Mouse (Mus musculus) stomach, postnatal 0 days (tissue): ENCODE measurements around the gene Dnah2. TPM values are rescaled to one million over a fixed set of nuclear protein-coding genes. Genes with fewer than 3 reads are reported as not detected.

Source experiments
- ATAC-seq: fragments of 200-750 bp; cut with Nextera tagmentation; 2 replicates; pipeline ENCODE4 v1.8.0; 2017; ENCODE audit not compliant: low FRiP score, low TSS enrichment
- DNase-seq: peaks from one replicate; pipeline ENCODE4 v3.0.0-alpha.2; 2016; ENCODE audit warnings: low spot score
- H3K27ac ChIP-seq: fragments of 300-500 bp; sonication (generic); replicated peaks from 2 replicates; pipeline ENCODE4 v1.5.1; 2014; ENCODE audit warnings: mild to moderate bottlenecking, control low read depth
- H3K27me3 ChIP-seq: fragments of 300-500 bp; sonication (generic); 2 replicates; pipeline ENCODE4 v1.6.1; 2014; ENCODE audit warnings: low read length; ENCODE audit not compliant: control insufficient read depth, insufficient read depth
- H3K36me3 ChIP-seq: fragments of 300-500 bp; sonication (generic); 2 replicates; pipeline ENCODE4 v1.6.1; 2014; ENCODE audit warnings: low read length, mixed read lengths; ENCODE audit not compliant: control insufficient read depth, insufficient read depth
- H3K4me1 ChIP-seq: fragments of 300-500 bp; sonication (generic); replicated peaks from 2 replicates; pipeline ENCODE4 v1.6.1; 2014; ENCODE audit warnings: antibody characterized with exemption; ENCODE audit not compliant: control insufficient read depth, insufficient read depth
- H3K4me2 ChIP-seq: fragments of 300-500 bp; sonication (generic); replicated peaks from 2 replicates; pipeline ENCODE4 v1.6.1; 2014; ENCODE audit warnings: low read depth, mild to moderate bottlenecking, control low read depth, moderate library complexity
- H3K4me3 ChIP-seq: fragments of 300-500 bp; sonication (generic); 2 replicates; pipeline ENCODE4 v1.5.1; 2014; ENCODE audit warnings: low read depth, low read length, control low read depth
- H3K9ac ChIP-seq: fragments of 300-500 bp; sonication (generic); 2 replicates; pipeline ENCODE4 v1.6.1; 2014; ENCODE audit warnings: mild to moderate bottlenecking, low read length, control low read depth, mixed read lengths
- H3K9me3 ChIP-seq: fragments of 300-500 bp; sonication (generic); 2 replicates; pipeline ENCODE4 v1.6.1; 2016; ENCODE audit warnings: low read length; ENCODE audit not compliant: control insufficient read depth
- CTCF ChIP-seq: IDR thresholded peaks from 2 replicates; pipeline ENCODE4 v1.5.1; 2016; ENCODE audit warnings: antibody characterized with exemption, low read depth, mild to moderate bottlenecking, moderate library complexity
- EP300 ChIP-seq: optimal IDR thresholded peaks from 2 replicates; pipeline ENCODE3; 2016; ENCODE audit warnings: antibody characterized with exemption
- WGBS: fragments of 180-500 bp; shearing (Covaris S2); extraction: QIAGEN DNeasy Blood & Tissue Kit; methylation state at CpG from one replicate; pipeline ENCODE4 v1.1.7; 2014; 5-methylcytosine and 5-hydroxymethylcytosine counted together
- polyA plus RNA-seq: library from polyadenylated mRNA; unstranded; fragments of >200 nt; fragmentation: Nextera tagmentation; extraction: Ambion mirVana; gene quantifications from 2 replicates; pipeline ENCODE4 v1.2.1, GENCODE M21; 2015

Gene Dnah2
- polyA plus RNA-seq, 1 experiment from 2014 or later: 0.39 TPM

DNA sequence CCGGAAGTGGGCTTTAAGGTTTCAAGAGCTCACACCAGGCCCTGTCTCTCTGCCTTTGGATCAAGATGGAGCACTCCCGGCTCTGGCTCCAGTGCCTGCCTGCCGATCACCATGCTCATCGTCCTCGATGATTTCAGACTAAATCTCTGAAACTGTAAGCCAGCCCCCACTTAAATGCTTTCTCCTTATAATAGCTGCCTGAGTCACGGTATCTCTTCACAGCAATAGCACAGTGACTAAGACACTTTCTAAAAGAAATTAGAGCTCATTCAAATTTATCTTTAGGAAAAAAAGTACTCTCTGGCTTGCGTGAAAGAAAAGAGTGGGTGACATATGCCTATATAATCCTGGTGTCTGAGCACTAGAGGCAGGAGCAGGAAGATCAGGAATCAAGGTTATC is 84.9 kb downstream of the Dnah2 start:
- no peak for TF ChIP-seq EP300
- no peak for TF ChIP-seq CTCF
- Histone ChIP-seq H3K4me2 (no peak overlapping the region), H3K4me3 (no peak overlapping the region), H3K9ac (no peak overlapping the region), H3K27ac (no peak overlapping the region), H3K9me3 (no peaks in the 10 kb centered on the region), H3K4me1 (no peaks in the 10 kb centered on the region), H3K27me3 (no peaks in the 10 kb centered on the region), H3K36me3 (no peaks in the 10 kb centered on the region)
- no peak for ATAC-seq
- DNase-seq: no peak
- 91% methylated on average over 7 of the region's 7 CpGs for WGBS

DNA sequence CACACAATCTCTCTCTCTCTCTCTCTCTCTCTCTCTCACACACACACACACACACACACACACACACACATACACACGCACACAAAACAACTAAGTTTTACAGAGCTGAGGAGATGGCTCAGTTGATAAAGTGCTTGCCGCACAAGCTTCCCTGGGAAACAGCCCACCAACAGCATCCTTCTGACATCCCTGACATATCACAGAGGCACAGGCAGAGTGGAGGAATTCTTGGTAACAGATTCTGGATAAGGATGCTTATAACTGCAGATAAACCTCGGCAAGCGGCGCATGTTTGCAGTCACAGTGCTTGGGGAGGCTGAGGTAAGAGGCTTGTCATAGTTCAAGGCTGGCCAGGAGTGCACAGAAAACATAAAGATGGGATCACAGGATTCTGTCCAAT is 87.3 kb downstream of the Dnah2 start:
- Histone ChIP-seq H3K9ac (no peak overlapping the region), H3K4me3 (no peak overlapping the region), H3K4me1 (no peaks in the 10 kb centered on the region), H3K27ac (no peak overlapping the region), H3K9me3 (no peaks in the 10 kb centered on the region), H3K27me3 (no peaks in the 10 kb centered on the region), H3K36me3 (no peaks in the 10 kb centered on the region), H3K4me2 (no peak overlapping the region)
- 46% methylated on average over 5 of the region's 5 CpGs for WGBS
- ATAC-seq (no peak), DNase-seq (no peak)
- TF ChIP-seq CTCF: no peak
- no peak for TF ChIP-seq EP300

DNA sequence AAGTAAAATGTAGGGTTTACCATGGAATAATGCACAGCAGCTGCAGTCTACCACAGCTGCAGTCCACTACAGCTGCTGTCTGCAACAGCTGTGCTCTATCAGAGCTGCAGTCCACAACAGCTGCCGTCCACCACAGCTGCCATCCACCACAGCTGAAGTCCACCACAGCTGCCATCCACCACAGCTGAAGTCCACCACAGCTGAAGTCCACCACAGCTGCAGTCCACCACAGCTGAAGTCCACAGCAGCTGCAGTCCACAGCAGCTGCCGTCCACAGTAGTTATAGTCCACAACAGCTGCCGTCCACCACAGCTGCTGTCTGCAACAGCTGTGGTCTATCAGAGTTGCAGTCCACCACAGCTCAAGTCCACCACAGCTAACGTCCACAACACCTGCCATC is 89.0 kb downstream of the Dnah2 start:
- no peaks in the 10 kb centered on the region for H3K36me3 ChIP-seq
- no peak overlapping the region for H3K4me3 ChIP-seq
- H3K27me3 ChIP-seq: no peaks in the 10 kb centered on the region
- no peak overlapping the region for H3K4me2 ChIP-seq
- no peaks in the 10 kb centered on the region for H3K4me1 ChIP-seq
- ATAC-seq: no peak
- H3K27ac ChIP-seq: no peak overlapping the region
- TF ChIP-seq CTCF: no peak
- TF ChIP-seq EP300: no peak
- no peaks in the 10 kb centered on the region for H3K9me3 ChIP-seq
- WGBS: 45% methylated on average over 4 of the region's 4 CpGs
- H3K9ac ChIP-seq: no peak overlapping the region
- no peak for DNase-seq

DNA sequence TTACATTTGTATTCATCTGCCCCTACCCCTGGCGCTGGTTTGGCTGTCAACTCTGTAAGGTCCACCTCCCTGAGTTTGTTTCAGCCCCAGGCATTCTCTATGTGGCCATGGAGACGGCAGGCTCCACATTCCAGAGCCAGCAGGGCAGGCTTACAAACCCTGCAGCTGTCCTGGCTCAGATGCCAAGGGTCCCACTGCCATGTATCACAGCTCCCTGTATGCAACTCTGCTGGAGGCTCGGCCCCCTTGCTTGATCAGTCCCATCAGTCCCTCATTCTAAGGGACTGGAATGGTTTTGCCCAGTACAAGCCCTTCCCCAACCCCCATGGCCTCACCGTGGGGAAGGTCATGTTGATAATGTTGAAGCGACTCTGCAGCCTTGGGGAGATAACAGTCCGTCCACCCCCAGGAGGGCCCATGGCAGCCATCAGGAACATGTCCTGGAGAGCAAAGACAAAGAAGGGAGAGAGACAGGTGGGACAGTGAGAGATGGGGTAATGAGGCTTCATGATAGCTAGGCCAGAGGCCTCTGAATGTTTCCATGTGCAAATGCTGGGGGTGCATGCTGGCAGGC is 91.8 kb downstream of the Dnah2 start:
- Histone ChIP-seq H3K36me3 (no peaks in the 10 kb centered on the region), H3K9me3 (no peaks in the 10 kb centered on the region), H3K4me1 (no peaks in the 10 kb centered on the region), H3K27ac (no peak overlapping the region), H3K9ac (no peak overlapping the region), H3K4me3 (no peak overlapping the region), H3K27me3 (no peaks in the 10 kb centered on the region), H3K4me2 (no peak overlapping the region)
- no peak for ATAC-seq
- TF ChIP-seq EP300 (no peak), CTCF (no peak)
- DNase-seq: no peak
- WGBS: 39% methylated on average over 6 of the region's 6 CpGs

DNA sequence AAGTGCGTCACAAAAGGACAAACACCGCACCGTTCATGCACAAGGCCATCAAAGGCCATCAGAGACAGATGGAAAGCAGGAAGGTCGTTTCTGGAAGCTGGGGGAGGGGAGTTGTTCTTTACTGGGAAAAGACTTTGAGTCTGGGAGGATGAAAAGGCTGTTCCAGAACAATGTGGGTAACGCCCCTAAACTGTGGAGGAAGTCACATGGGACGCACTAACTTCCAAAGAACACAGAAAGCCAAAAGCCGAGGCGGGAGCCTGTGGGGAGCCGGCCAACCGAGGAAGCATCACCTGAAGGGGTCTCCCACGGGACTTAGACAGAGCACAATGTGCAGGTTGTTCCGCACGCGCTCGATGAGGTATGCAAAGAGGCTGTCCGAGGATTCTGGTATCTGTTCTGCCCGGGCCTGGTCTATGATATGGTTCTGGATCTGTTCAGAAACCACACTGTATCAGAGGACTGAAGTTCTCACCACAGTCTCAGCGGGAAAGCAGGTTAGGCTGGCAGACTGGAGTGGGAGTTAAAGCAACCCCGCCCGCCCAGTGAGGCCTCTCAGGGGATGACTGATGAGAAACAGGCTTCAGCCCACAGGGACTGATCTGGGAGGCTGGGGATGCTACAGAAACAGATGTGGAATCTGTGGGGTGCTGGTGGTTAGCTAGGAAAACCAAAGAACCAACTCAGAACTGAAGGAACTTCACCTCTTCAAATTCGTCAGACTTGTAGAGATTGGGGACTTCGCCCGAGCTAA is 96.6 kb downstream of the Dnah2 start:
- Histone ChIP-seq H3K4me2 (0 out of 2 replicates have a peak overlapping the region, but pooled peaks have one; percentile 8), H3K27me3 (no peaks in the 10 kb centered on the region), H3K36me3 (no peaks in the 10 kb centered on the region), H3K4me1 (no peaks in the 10 kb centered on the region), H3K9ac (no peak overlapping the region), H3K4me3 (no peak overlapping the region), H3K9me3 (no peaks in the 10 kb centered on the region), H3K27ac (peak overlapping the region; percentile 53)
- TF ChIP-seq EP300: no peak
- no peak for TF ChIP-seq CTCF
- 47% methylated on average over 23 of the region's 23 CpGs for WGBS
- DNase-seq: no peak
- peak; percentile 32; the same call in 1 of the 2 replicates for ATAC-seq

DNA sequence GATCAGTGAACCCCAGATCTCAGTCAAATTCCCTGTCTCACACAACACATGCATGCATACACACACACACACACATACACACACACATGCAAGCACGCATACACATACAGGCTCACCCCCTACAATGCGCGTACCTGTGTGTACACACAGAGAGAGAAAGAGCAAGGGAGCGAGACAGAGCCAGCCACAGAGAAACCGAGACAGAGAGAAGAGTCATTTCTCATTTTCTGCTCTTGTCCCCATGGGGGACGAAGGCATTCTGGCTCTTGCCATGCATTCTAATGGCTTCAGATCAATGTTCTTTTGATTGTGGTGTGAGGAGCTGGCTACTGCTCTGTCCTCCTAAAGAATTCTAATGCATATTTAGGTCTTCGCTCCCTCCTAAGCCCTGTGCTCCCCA is 101.6 kb downstream of the Dnah2 start:
- Histone ChIP-seq H3K27ac (no peak overlapping the region), H3K27me3 (no peaks in the 10 kb centered on the region), H3K4me1 (no peaks in the 10 kb centered on the region), H3K4me2 (no peak overlapping the region), H3K36me3 (no peaks in the 10 kb centered on the region), H3K9me3 (no peaks in the 10 kb centered on the region), H3K9ac (no peak overlapping the region), H3K4me3 (no peak overlapping the region)
- ATAC-seq: no peak
- TF ChIP-seq CTCF (no peak), EP300 (no peak)
- DNase-seq: no peak
- WGBS: 90% methylated on average over 7 of the region's 7 CpGs
